Mouse (Mus musculus): Measurements from ENCODE around the gene E030018B13Rik.

Gene E030018B13Rik

GRCm38 (mm10) chr7:63916268-63916907 is at the start of gene E030018B13Rik:
TSS of gene E030018B13Rik (plus strand) at chr7:63916857.
- no peak for DNase-seq

- DNase-seq, result no peak
These were observed 48.2 kb upstream of the E030018B13Rik start for GRCm38 (mm10) chr7:63868356-63868918.

- DNase-seq, result no peak
These were observed 45.0 kb upstream of the E030018B13Rik start for GRCm38 (mm10) chr7:63871698-63872097.

DNA sequence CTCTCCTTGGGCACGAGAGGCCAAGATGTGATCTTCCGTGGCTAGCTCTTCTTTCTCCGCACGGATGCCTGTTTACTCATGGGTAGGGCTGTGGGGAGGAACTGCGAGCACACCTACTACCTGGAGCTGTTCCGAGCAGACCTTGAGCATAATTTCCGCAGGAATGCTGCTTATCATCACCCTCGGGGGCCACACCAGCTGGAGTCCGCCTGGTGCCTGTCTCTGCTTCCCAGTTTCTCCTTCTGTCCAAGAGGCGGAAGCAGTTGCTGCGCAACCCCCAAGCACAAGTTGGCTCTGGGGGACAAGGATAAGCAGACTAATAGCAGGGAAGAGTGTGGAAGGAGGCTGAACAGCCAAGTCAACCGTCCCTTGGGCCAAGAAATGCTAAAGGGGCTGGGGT is 42.8 kb upstream of the E030018B13Rik start:
- no peak for DNase-seq

DNA sequence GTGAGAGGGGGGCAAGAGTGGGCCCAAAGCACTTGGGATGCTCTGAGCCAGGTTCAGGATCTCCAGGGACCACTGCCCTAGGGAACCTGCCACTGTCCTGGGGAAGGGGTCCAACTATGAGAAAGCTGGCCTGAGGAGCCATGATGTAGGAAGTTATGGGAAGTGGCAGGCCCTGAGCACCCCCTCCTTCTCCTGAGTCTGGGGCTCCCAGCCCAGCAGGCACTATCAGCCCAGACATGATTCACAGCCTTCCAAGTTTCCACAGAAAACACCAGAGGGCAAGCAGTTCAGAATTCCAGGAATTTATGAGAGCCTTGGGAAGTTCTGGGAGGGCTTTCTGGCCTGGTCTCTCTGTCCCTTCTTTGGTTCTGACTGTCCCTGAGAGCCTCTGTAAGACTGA is 41.0 kb upstream of the E030018B13Rik start:
- DNase-seq, result no peak

GRCm38 (mm10) chr7:63876640-63877039 is 40.0 kb upstream of the E030018B13Rik start:
- DNase-seq, result no peak

DNA sequence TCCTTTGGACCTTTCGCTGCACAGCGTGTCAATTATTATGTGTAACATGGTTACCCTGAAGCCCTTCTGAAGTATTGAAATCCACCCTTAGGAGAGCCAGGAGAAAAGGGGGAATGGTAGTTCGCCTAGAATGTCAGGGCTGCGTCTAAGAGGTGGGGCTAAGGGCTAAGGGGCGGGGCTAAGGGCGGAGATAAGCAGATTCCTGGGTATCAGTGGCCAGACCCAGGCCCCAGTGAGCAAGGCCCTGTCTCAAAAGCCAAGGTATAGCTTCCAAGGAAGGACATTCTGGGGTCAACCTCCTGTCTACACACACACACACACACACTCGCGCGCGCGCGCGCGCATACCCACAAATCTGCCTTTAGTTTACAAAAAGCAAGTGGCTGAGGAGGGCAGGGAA is 39.0 kb upstream of the E030018B13Rik start:
- peak in 1 of 2 experiments; percentile 43 for DNase-seq

- no peak for DNase-seq
These were observed 37.1 kb upstream of the E030018B13Rik start for GRCm38 (mm10) chr7:63879583-63879982.

DNA sequence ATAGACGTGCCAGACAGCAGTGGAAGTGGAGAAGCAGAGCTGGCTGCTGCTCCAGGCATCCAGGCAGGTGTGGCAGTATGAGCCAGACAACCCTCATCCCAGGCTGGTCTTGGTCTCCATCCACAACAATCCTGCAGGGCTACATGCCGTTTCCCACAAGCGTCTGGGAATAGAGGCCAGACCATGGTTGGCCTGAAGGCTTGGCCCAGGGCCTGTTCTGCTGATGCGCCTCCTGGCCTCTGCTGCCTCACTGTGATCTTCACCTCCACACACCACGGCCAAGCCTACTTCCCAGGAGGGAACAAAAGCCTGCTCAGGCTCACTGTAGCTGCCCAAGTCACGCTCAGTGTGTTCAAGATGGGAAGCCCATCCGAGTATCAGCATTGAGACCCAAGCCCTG is 33.9 kb upstream of the E030018B13Rik start:
- no peak for DNase-seq

- DNase-seq, result no peak
These were observed 31.6 kb upstream of the E030018B13Rik start for GRCm38 (mm10) chr7:63885025-63885424.

GRCm38 (mm10) chr7:63887034-63887551 is 29.6 kb upstream of the E030018B13Rik start:
- DNase-seq, result peak; percentile 62 to 74

DNA sequence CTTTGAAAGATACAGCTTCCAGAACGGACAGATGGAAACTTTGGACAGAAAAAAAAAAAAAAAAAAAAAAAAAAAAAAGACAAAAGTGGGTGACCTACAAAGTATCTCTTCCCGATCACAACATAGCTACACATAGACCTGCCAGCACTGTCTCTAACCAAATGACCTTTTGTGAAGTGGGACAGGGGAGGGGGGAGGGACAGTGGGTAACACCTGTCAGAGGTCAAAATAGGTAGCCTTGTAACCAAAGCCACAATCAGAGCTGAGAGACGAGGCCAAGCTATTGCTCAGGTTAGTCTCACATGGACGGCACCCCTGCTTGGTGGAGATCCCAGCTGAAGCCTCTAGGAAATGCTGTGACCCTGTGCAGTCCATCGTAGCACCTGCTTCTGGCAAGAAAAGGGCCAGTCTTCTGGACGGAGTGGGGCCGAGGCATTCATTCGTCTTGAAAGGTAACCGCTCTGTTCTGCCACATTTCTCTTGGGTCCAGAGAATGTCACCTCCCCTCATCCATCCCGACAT is 29.0 kb upstream of the E030018B13Rik start:
- no peak for DNase-seq

- no peak for DNase-seq
These were observed 28.0 kb upstream of the E030018B13Rik start for GRCm38 (mm10) chr7:63888674-63889073.

DNA sequence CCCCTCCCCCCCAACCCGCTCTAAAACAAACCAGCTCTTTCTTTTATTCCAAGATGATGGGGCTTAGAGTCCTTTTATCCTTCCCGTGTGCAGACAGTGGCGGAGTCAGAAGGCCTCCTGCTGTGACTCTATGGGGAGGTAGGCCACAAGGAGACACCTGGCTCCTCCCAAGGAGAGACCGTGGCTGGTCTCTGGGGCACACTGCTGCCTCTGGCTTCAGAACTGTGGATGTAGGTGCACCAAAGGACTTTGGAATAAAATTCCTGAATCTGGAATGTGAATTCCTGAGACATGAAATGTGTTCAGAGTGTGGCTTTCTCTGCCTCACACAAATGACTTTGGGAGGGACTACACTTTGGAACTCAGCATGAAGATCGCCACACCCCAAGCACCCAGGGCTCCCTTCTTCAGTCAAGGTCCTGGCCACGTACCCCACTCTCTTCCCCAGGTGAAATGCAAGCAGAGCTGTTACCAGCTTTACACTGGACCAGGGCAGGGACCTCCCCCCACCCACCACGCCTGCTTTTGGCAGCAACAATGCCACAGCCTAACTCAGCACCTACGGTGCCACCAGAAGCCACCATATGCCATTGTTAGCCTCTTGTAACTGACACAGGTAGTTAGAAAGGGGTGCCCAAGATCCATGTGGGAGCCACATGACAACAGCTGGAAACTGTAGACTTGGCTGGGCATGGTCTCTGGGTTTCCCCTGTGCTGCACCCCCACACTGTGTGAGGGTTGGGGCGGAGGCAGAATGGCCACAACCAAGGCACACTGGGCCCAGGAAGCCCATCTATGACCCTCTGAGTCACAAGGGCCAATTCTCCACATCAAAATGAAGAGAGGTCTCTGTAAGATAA is 27.3 kb upstream of the E030018B13Rik start:
- no peak for DNase-seq

- DNase-seq, result peak in 1 of 2 experiments; percentile 53
These were observed 25.1 kb upstream of the E030018B13Rik start for GRCm38 (mm10) chr7:63891488-63892075.

DNA sequence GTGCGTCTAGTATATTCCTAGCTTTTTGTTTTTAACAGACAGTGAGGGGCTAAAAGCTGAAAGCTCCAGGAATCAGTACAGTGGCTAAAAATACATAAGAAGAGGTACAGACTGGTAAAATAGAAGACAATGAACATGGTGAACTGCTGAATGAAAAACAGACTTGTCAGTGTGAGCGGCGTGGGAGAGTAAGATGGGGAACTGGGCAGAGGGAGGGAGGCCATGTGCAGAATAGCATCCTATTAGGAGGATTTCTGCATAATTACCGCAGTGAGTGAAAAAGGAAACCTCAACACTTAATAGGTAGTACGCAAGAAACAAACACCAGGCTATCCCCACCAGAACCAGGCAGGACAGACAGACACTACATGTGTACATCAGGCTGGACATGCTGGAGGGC is 23.5 kb upstream of the E030018B13Rik start:
- DNase-seq, result no peak

DNA sequence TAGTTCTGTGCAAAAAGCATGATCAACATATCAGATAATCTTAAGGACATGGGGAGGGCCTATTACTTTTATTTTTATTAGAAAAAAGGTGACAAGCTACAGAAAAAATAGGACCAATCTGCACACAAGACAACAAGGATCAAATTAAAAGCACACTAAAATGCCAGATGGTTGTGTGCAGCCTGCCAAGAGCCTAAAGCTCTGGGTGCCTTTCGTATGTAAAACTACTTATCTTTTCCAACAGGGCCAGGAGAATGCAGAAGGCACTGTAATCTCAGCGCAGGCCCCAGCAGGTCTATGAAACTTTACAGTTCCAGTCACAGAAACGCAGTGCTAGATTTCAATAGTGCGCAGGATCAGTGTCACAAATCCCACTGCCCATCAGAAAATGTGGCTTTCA is 22.9 kb upstream of the E030018B13Rik start:
- no peak for DNase-seq

DNA sequence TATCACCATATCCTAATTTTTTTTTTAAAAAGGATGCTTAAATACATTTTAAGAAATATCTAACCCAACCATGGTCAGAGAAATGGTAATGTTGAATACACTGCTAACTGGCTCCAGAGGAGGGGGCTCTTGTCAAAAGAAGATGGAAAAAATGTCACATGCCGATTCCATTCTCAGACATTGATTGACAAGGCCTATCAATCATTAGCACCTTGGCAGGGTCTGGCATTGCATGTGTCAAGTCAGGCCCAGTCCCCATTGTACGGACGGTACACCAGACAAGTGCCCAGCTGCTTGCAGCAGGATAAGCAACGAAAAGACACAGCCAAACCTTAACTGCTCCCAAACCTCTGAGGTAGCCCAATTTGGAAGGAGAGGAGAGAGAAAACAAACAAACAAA is 22.0 kb upstream of the E030018B13Rik start:
- DNase-seq, result peak; percentile 69 to 85

DNA sequence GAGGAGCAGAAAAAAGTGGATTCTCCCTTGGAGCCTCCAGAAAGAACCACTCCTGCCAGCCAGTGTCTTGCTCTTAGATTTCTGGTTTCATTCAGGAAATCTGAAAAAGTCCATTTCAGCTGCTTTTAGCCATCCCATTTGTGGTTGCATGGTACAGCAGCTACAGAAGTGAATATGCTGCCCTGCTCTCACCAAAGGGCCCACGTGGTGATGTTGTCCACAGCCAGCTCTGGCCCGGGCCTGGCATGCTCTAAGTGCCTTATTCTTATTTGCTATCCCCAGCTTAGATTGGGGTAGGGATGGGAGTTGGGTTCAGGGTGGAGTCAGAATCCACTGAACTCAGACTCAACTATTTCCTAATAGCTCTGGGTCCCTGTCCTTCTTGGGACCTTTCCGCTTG is 21.4 kb upstream of the E030018B13Rik start:
- no peak for DNase-seq

GRCm38 (mm10) chr7:63896276-63896967 is 20.2 kb upstream of the E030018B13Rik start:
- DNase-seq, result no peak

DNA sequence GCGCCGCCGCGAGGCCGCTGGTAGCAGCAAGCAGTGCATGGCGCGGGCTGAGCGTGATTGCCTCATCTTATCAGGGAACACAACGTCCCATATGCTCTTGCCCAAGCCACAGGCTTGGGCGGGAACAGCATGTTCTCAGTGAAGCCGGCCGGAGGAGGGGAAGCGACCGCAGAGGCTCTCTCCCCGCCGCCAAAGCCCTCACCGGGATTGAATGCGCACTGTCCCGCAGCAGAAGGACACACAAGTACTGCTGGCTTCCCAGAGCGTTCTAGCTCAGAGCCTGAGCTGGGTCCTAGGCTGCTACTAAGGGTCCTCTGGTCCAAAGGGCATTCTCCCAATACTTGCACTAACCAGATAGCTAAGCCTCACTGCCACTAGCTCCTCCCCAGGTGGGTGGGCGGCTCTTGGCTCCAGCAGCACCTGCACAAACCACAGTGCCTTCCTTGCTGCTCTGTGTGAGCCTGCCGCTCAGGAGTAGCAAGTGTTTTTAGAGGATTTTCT is 19.6 kb upstream of the E030018B13Rik start:
- peak; percentile 94 to 98 for DNase-seq

GRCm38 (mm10) chr7:63897655-63898054 is 19.0 kb upstream of the E030018B13Rik start:
- no peak for DNase-seq

Data from kidney, postnatal 36 days (tissue).